Mouse (Mus musculus): ENCODE measurements around the gene Abl1.
A peak's percentile ranks its signal among the peaks of the same experiment; 100 is the strongest.
"Not testable (repeated sequence)": the region's sequence is repeated elsewhere in the genome, so short reads cannot be mapped to it uniquely, and the experiment has no call there.

Gene Abl1

DNA sequence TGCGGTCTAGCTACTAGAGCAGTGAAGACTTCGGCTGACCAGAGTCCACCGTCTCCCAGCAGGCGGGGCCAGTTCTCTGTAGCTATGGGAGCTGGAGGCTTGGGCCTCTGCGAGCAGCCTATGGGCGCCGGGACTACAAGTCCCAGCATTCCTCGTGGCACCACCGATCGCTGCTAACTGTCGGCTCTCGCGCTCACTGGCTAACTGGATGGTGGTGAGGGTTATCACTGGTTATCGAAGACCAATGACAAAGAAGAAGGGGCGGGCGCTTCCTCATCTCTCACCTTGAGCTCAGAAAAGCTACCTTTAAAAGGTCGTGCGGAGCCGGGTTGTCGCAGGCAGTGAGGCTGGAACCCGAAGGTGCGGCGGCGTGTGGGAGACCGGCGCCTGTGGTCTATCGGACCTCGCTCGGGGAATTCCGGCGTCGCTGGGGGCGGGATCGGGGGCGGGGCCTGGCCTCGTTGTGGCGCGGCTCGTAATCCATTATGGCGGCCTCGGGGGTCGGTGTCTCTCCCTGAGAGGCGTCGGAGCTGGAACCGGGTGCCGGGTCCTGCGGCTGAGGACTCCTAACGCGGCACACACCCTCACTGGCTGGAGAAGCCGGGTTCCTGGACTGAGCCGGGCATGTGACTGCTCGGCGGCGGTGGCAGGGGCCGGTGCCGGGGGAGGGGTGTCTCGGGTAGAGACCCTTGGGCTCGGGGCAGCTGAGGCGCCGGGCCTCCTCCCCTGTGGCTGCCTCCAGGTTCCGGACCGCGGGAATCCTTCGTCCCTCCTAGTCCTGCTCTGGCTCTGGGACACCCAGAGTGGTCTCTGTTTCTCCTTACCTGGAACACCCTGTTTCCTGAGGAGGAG lies at the start of gene Abl1:
Gene Abl1 (plus strand): TSS at position 303 of the 852 bp plus-strand sequence.
- DNase-seq, result peak; percentile 91 to 94

GRCm38 (mm10) chr2:31638581-31639465 lies 49.4 kb upstream of the Abl1 start:
- no peak for DNase-seq

DNA sequence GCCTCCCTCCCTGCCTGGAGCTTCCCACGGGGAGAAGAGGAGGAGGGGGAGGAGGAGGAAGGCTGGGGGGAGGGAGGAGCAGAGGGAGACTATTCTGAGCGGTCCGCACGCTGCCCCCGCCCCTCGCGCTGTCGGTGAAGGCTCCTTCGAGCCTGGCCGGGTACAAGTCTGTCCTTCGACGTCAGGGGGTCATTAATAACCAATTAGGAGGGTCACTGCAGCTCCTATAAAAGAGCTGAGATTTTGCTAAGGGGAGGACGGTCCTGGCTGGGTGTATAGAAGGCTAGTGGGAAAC lies 48.8 kb upstream of the Abl1 start:
- DNase-seq, result no peak

- no peak for DNase-seq
Measured at GRCm38 (mm10) chr2:31639901-31640608, 48.1 kb upstream of the Abl1 start, which contains the start of gene Prdm12. Prdm12 (plus strand) TSS chr2:31640037.

- DNase-seq, result no peak
Measured at GRCm38 (mm10) chr2:31640609-31641507, 47.3 kb upstream of the Abl1 start.

GRCm38 (mm10) chr2:31641508-31641830 lies 46.7 kb upstream of the Abl1 start:
- no peak for DNase-seq

DNA sequence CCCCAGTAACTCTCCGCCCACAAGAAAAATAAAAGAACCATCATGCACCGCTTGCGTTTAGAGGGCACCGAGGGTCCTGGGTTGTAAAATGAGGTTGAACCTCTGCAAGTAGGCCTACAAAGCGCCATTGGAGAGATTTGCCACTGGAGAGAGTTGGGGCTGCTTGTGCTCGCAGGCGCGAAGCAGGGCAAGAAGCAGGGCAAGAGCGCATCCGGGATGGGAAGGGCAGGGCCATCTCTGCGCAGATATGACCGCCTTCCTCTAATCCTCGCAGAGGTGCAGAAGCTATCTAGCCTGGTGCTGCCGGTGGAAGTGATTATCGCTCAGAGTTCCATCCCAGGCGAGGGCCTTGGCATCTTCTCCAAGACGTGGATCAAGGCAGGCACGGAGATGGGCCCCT lies 46.2 kb upstream of the Abl1 start:
- DNase-seq, result no peak

- DNase-seq, result peak; percentile 28 to 41
Measured at GRCm38 (mm10) chr2:31653971-31654853, 34.0 kb upstream of the Abl1 start.

DNA sequence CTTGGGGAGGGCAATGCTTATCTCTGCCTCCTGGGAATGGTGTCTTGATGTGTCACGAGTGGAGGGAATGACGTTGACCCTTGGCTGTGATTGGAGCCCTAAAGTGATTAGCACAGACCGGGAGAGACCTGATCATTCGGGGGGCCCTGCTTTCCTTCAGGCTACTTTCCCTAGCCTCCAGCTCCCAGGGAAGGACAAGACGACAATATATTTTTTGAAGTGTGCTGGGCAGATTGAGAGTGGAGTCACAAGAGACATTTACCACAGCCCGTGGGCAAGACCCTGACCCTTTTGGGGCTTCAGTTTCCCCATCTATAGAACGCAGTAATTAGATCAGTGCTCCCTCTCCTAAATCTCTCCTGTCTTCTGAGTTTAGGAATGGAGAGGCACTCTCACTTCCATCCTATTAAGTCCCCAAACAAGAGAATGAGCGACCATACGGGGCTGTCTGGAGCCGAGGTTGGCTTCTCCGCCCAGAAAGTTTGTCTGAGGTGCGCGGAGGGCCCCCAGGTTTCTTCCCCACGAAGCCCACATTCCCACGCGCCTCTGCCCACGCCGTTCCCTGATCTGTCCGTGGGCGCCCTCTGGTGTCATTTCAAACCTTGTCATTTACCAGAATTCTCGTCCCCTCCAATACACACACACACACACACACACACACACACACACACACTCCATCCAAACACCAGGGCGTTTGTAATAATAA lies 33.2 kb upstream of the Abl1 start:
- DNase-seq, result peak; percentile 70 to 73

DNA sequence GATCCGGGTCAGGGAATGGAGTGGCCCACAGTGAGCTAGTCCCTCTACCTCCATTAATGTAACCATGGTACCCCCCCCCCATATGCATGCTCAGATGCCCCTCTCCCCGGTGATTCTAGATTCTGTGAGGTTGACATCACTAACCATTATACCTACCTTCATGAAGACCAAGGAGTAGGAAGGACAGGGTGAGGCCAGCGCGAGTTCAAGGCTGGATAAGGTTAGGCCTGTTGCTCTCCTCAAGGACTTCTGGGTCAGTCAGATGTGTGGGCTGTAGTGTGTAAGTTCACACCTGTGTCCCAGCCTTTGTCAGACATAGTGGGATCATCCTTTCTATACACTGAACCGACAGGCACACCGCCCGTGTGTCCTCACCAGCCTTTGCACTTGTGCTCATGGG lies 31.8 kb upstream of the Abl1 start:
- DNase-seq, result no peak

DNA sequence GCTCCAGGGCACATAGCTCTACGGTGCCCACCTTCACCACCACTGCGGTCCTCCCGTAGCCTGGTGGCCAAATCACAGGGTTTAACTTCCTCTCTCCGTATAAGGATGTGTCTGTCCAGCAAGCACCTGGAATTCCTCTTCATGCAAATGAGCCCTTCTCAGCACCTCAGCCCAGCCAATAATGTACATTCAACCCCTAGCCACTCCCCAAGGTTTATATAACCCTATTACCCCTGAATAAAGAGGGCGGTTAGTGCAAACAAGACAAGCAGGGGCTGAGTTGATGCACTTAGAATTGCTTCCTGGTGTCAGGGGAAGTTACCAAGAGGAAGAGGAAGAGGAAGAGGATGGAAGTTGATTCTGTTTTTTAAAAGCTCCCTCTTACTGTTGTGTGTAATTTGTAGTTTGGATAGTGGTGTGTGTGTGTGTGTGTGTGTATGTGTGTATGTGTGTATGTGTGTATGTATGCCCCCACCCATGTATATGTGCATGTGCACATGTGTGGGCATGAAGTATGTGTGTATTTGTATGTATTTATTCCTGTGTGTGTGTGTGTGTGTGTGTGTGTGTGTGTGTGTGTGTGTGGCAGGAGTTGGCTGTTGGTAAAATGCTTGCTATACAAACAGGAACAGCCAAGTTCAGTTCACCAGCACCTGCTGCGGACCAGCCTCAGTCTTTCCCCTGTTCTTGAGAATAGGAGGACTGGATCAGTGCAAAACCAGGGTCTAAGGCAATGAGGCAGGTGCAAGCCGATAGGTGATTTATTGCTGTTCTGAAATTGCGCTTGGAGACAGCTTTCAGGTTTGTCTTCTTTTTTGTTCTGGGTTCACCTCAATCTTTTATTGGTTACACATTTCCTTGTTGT lies 25.0 kb upstream of the Abl1 start:
- no peak for DNase-seq

- no peak for DNase-seq
Measured at GRCm38 (mm10) chr2:31663804-31664180, 24.4 kb upstream of the Abl1 start.

DNA sequence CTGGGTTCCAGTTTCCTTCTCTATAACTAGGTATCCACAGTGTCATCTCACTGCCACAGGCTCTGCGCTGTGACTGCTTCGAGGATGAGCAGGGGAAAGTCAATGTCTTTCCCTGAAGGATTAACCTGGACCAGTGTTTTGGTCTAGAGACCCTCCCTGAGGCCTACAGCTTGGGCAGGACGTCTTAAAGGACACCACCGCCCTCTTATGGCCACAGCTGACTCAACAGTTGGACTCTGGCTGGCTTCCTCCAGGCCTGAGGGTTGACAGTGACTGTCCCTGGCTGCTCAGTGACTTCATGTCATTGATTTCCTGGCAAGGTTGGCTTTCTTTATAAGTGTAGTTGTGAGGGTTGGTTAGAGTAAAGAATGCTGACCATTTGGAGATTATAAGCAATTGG lies 20.8 kb upstream of the Abl1 start:
- DNase-seq, result no peak

DNA sequence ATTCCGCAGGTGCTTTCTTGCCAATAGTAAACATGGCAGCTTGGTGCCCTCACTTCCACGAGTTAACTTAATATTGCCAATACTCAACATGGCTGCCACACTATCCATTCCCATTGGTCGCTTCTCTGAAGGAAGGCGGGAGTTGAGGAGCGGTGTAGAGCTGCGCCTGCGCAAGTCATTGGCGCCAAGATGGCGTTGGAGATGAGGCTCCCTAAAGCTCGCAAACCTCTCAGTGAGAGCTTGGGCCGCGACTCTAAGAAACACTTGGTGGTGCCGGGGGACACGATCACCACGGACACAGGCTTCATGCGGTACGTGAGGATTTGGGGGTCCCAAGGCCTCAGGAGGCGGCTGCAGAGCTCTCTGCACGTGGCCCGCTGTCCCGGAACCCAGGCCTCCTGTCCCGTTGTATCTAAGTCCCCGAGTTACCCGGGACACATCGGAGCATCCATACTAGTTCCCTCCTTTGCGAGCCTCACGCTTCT lies 17.6 kb upstream of the Abl1 start, which contains the start of gene Exosc2:
Gene Exosc2 (plus strand): TSS at position 165 of the 485 bp plus-strand sequence.
- peak; percentile 88 to 91 for DNase-seq

DNA sequence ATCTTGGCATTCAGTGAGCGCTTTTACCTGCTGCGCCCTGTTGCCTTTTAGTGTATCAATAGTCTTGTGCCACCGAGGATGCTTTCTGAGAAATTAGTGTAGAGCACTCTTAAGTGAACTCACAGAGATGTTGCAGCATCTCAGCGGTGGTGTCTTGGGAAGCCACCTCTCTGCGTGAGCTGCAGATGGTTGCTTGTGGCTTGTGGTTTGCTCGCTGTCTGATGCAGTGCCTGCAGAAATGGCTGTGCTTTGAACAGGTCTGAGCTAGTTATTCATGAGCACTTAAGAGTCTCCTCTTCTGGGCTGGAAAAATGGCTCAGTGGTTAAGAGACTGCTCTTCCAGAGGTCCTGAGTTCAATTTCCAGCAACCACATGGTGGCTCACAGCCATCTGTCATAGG lies 9.5 kb upstream of the Abl1 start:
- DNase-seq, result no peak

- not testable (repeated sequence) for DNase-seq
Measured at GRCm38 (mm10) chr2:31681051-31681707, 7.0 kb upstream of the Abl1 start.

GRCm38 (mm10) chr2:31681731-31682235 lies 6.4 kb upstream of the Abl1 start:
- DNase-seq, result no peak

- peak; percentile 59 to 68 for DNase-seq
Measured at GRCm38 (mm10) chr2:31683666-31684065, 4.5 kb upstream of the Abl1 start.
